Mouse (Mus musculus) liver, embryonic 16.5 days (tissue): ENCODE results near the gene Zfp386. TPM values are rescaled to one million over a fixed set of nuclear protein-coding genes. Genes with fewer than 3 reads are reported as not detected.

Source experiments
- ATAC-seq: fragments of 200-750 bp; cut with Nextera tagmentation; 2 replicates; pipeline ENCODE4 v1.8.0; 2017; ENCODE audit warnings: low read depth, mild to moderate bottlenecking, moderate number of reproducible peaks, moderate library complexity
- H3K27ac ChIP-seq: fragments of 300-500 bp; sonication (generic); 2 replicates; pipeline ENCODE4 v1.5.1; 2014; ENCODE audit warnings: mild to moderate bottlenecking, low read length
- H3K27me3 ChIP-seq: fragments of 300-500 bp; sonication (generic); 2 replicates; pipeline ENCODE4 v1.6.1; 2014; ENCODE audit warnings: low read depth, low read length, mixed read lengths; ENCODE audit not compliant: control insufficient read depth, insufficient read depth
- H3K36me3 ChIP-seq: fragments of 300-500 bp; sonication (generic); 2 replicates; pipeline ENCODE4 v1.6.1; 2014; ENCODE audit warnings: mild to moderate bottlenecking; ENCODE audit not compliant: control insufficient read depth, insufficient read depth
- H3K4me1 ChIP-seq: fragments of 300-500 bp; sonication (generic); 2 replicates; pipeline ENCODE4 v1.6.1; 2014; ENCODE audit warnings: low read depth, low read length, mixed read lengths; ENCODE audit not compliant: control insufficient read depth
- H3K4me2 ChIP-seq: fragments of 300-500 bp; sonication (generic); 2 replicates; pipeline ENCODE4 v1.6.1; 2014; ENCODE audit warnings: low read depth, low read length, mixed read lengths
- H3K4me3 ChIP-seq: fragments of 300-500 bp; sonication (generic); 2 replicates; pipeline ENCODE4 v1.5.1; 2014; ENCODE audit warnings: low read depth, mild to moderate bottlenecking, low read length
- H3K9ac ChIP-seq: fragments of 300-500 bp; sonication (generic); 2 replicates; pipeline ENCODE4 v1.6.1; 2014; ENCODE audit warnings: low read depth, low read length
- H3K9me3 ChIP-seq: fragments of 300-500 bp; sonication (generic); replicated peaks from 2 replicates; pipeline ENCODE4 v1.6.1; 2016; ENCODE audit warnings: low read length; ENCODE audit not compliant: control insufficient read depth
- WGBS: fragments of 180-500 bp; shearing (Covaris S2); extraction: QIAGEN DNeasy Blood & Tissue Kit; methylation state at CpG from one replicate; pipeline ENCODE4 v1.1.7; 2014; ENCODE audit not compliant: insufficient replicate concordance; 5-methylcytosine and 5-hydroxymethylcytosine counted together
- polyA plus RNA-seq: library from polyadenylated mRNA; unstranded; fragments of >200 nt; fragmentation: Nextera tagmentation; extraction: Ambion mirVana; gene quantifications from 2 replicates; pipeline ENCODE4 v1.2.1, GENCODE M21; 2015

Zfp386 gene
- polyA plus RNA-seq, 1 experiment from 2014 or later: 5.3 TPM

GRCm38 (mm10) chr12:116109451-116110353 lies 62.2 kb downstream of the Zfp386 start:
- no peak for ATAC-seq
- Histone ChIP-seq H3K36me3 (no peaks in the 10 kb centered on the region), H3K4me1 (no peaks in the 10 kb centered on the region), H3K4me3 (no peak overlapping the region), H3K27ac (no peak overlapping the region), H3K9ac (no peak overlapping the region), H3K9me3 (no peaks in the 10 kb centered on the region), H3K4me2 (no peak overlapping the region), H3K27me3 (no peaks in the 10 kb centered on the region)
- 42% methylated on average over 9 of the region's 9 CpGs for WGBS

- Histone ChIP-seq H3K27ac (no peak overlapping the region), H3K4me3 (no peak overlapping the region), H3K9me3 (no peaks in the 10 kb centered on the region), H3K36me3 (no peaks in the 10 kb centered on the region), H3K4me2 (no peak overlapping the region), H3K9ac (no peak overlapping the region), H3K27me3 (no peaks in the 10 kb centered on the region), H3K4me1 (no peaks in the 10 kb centered on the region)
- no peak for ATAC-seq
- 55% methylated on average over 7 of the region's 7 CpGs for WGBS
Observed at GRCm38 (mm10) chr12:116111007-116111694, 63.6 kb downstream of the Zfp386 start.

Other genes starting within 250 kb of the Zfp386 start
- 0.07 TPM in 2 replicates for gene Vipr2, start 30.0 kb downstream of the Zfp386 start, polyA plus RNA-seq
- 2.8 and 3.0 TPM in 2 replicates for gene Wdr60, start 215.3 kb downstream of the Zfp386 start, polyA plus RNA-seq
- gene Gm11027, start 227.7 kb downstream of the Zfp386 start, polyA plus RNA-seq: not detected in 2 replicates
- 9.4 TPM in 2 replicates for gene Esyt2, start 233.5 kb downstream of the Zfp386 start, polyA plus RNA-seq